Mouse (Mus musculus): ENCODE data around the gene Uevld.
"Not testable (repeated sequence)": the region's sequence is repeated elsewhere in the genome, so short reads cannot be mapped to it uniquely, and the experiment has no call there.

Uevld gene

GRCm38 (mm10) chr7:46957831-46958691 is at the start of gene Uevld:
TSS of gene Uevld (minus strand) at chr7:46958527.
- peak; percentile 97 for DNase-seq

GRCm38 (mm10) chr7:47007818-47008167 is 49.5 kb upstream of the Uevld start:
- DNase-seq: no peak

- no peak for DNase-seq
Measured at GRCm38 (mm10) chr7:47007109-47007780, 48.9 kb upstream of the Uevld start.

GRCm38 (mm10) chr7:47003411-47004115 is 45.2 kb upstream of the Uevld start:
- DNase-seq: no peak

GRCm38 (mm10) chr7:47001900-47002275 is 43.6 kb upstream of the Uevld start:
- no peak for DNase-seq

- no peak for DNase-seq
Measured at GRCm38 (mm10) chr7:47001125-47001899, 43.0 kb upstream of the Uevld start.

GRCm38 (mm10) chr7:47000644-47000983 is 42.3 kb upstream of the Uevld start:
- DNase-seq: peak; percentile 66

GRCm38 (mm10) chr7:46999983-47000643 is 41.8 kb upstream of the Uevld start:
- no peak for DNase-seq

GRCm38 (mm10) chr7:46998942-46999341 is 40.6 kb upstream of the Uevld start:
- DNase-seq: no peak

GRCm38 (mm10) chr7:46997644-46998395 is 39.5 kb upstream of the Uevld start:
- DNase-seq: no peak

- DNase-seq: no peak
Measured at GRCm38 (mm10) chr7:46997008-46997407, 38.7 kb upstream of the Uevld start.

GRCm38 (mm10) chr7:46995558-46995957 is 37.2 kb upstream of the Uevld start:
- no peak for DNase-seq

GRCm38 (mm10) chr7:46993079-46993478 is 34.8 kb upstream of the Uevld start:
- no peak for DNase-seq

GRCm38 (mm10) chr7:46989387-46989786 is 31.1 kb upstream of the Uevld start:
- not testable (repeated sequence) for DNase-seq

GRCm38 (mm10) chr7:46987073-46987472 is 28.7 kb upstream of the Uevld start:
- no peak for DNase-seq

- peak; percentile 37 for DNase-seq
Measured at GRCm38 (mm10) chr7:46986646-46987045, 28.3 kb upstream of the Uevld start.

GRCm38 (mm10) chr7:46985718-46986505 is 27.6 kb upstream of the Uevld start:
- DNase-seq: peak; percentile 81

- no peak for DNase-seq
Measured at GRCm38 (mm10) chr7:46983280-46983679, 25.0 kb upstream of the Uevld start, which contains the start of gene Gm9999. TSS of gene Gm9999 (plus strand) at chr7:46983580.

GRCm38 (mm10) chr7:46975456-46975855 is 17.1 kb upstream of the Uevld start:
- DNase-seq: no peak

GRCm38 (mm10) chr7:46974648-46975047 is 16.3 kb upstream of the Uevld start:
- no peak for DNase-seq

- DNase-seq: no peak
Measured at GRCm38 (mm10) chr7:46969898-46970297, 11.6 kb upstream of the Uevld start.

Measured in lung, postnatal 36 days (tissue).